Mouse (Mus musculus) B cell, adult 2 months (primary cell): ENCODE results near the gene Gm10217.

Experiments
- DNase-seq, 2 experiments: peaks; one replicate each; pipeline ENCODE4 v3.0.0; 2022

Gm10217 gene

GRCm38 (mm10) chr8:9863951-9864350, at the start of gene Gm10217:
TSS of gene Gm10217 (plus strand) at chr8:9864251.
- DNase-seq, result no peak

- DNase-seq, result no peak
These were observed 39.3 kb upstream of the Gm10217 start for GRCm38 (mm10) chr8:9824770-9825169.

- no peak for DNase-seq
These were observed 23.8 kb upstream of the Gm10217 start for GRCm38 (mm10) chr8:9840257-9840656.

GRCm38 (mm10) chr8:9859286-9859685, 4.8 kb upstream of the Gm10217 start:
- DNase-seq, result no peak

GRCm38 (mm10) chr8:9860539-9861203, 3.4 kb upstream of the Gm10217 start:
- no peak for DNase-seq

GRCm38 (mm10) chr8:9865150-9865549, 1.1 kb downstream of the Gm10217 start:
- DNase-seq, result no peak

- no peak for DNase-seq
These were observed 4.0 kb downstream of the Gm10217 start for GRCm38 (mm10) chr8:9868094-9868493.

- DNase-seq, result no peak
These were observed 12.2 kb downstream of the Gm10217 start for GRCm38 (mm10) chr8:9876241-9876640.

GRCm38 (mm10) chr8:9879921-9880320, 15.9 kb downstream of the Gm10217 start:
- no peak for DNase-seq

- no peak for DNase-seq
These were observed 22.7 kb downstream of the Gm10217 start for GRCm38 (mm10) chr8:9886714-9887113.

- no peak for DNase-seq
These were observed 35.1 kb downstream of the Gm10217 start for GRCm38 (mm10) chr8:9899199-9899598.

GRCm38 (mm10) chr8:9899673-9900072, 35.6 kb downstream of the Gm10217 start:
- DNase-seq, result no peak
